Mouse (Mus musculus) T-helper 1 cell (primary cell): ENCODE measurements around the gene Capn6.

Experiments used
- in situ Hi-C: fragments of 300-600 bp; cut with MboI, MseI; formaldehyde crosslinking; loops from one replicate; pipeline ENCODE4 v1.15.1; 2025; ENCODE audit warnings: high pct_unique_total_duplicates

Capn6 gene

GRCm38 (mm10) chrX:143827212-143827611 is at the start of gene Capn6:
TSS of gene Capn6 (minus strand) at chrX:143827414.
- in situ Hi-C loops: no loop called here

- in situ Hi-C loops: no loop called here
These were observed 40.0 kb upstream of the Capn6 start for GRCm38 (mm10) chrX:143867129-143867664.

GRCm38 (mm10) chrX:143851351-143851750 is 24.1 kb upstream of the Capn6 start:
- in situ Hi-C loops: no loop called here

- in situ Hi-C loops: no loop called here
These were observed 22.8 kb upstream of the Capn6 start for GRCm38 (mm10) chrX:143849969-143850368.

GRCm38 (mm10) chrX:143846637-143847036 is 19.4 kb upstream of the Capn6 start:
- in situ Hi-C loops: no loop called here

- in situ Hi-C loops: no loop called here
These were observed 693 bp downstream of the Capn6 start for GRCm38 (mm10) chrX:143826521-143826920.

GRCm38 (mm10) chrX:143818961-143819360 is 8.3 kb downstream of the Capn6 start:
- in situ Hi-C loops: no loop called here

GRCm38 (mm10) chrX:143815948-143816347 is 11.3 kb downstream of the Capn6 start:
- in situ Hi-C loops: no loop called here

- in situ Hi-C loops: no loop called here
These were observed 64.7 kb downstream of the Capn6 start for GRCm38 (mm10) chrX:143762556-143762955.
